Mouse (Mus musculus): Measurements from ENCODE around the gene Rgs7. TPM values are rescaled to one million over a fixed set of nuclear protein-coding genes. Genes with fewer than 3 reads are reported as not detected.

The Rgs7 gene
- not detected in 4 replicates for total RNA-seq (2023)

DNA sequence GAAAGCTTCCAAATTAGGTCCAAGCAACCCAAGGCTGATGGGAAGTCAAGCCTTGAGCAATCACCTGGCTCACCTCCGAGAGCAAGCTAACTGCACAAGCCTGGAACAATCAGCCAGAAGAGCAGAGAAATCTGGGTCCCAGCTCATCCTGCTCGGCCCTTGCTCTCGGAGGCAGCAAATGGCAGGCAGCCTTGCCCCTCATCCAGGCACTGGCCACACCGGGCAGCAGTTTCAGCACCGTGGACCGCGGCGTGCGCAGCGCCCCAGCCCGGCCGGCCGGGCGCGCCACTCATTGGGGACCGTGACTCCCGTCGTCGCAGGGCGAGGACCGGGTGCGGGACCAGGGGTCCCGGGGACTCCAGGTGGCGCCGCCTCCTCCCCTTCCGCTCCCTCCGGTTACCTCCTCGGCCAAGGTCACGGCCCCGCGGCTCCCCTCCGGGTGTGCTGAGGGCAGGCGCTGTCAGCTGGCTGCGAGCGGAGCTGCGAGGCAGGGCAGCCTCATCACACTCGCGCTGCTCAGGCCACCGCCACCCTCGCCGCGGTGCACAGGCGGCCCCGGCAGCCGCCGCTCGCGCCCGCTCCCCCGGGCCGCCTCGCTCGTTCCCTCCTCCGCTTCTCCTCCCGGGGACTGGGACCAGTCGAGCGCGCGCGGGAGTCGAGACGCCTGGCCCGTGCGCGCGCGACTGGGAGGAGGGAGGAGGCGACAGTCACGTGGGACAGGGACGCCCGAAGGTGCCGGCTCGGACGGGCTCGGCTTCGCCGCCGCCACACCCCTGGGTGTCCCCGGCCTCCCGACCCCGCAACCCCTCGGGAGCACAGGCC is at the start of gene Rgs7:
TSS of gene Rgs7 (minus strand) at position 640 of the 822 bp plus-strand sequence.

Other genes with a start within 250 kb of the Rgs7 start
- 106 to 120 TPM (median 113 TPM) in 4 replicates for gene Kmo, start 127.9 kb upstream of the Rgs7 start, total RNA-seq (2023)
- 45.6 to 61.2 TPM (median 60.6 TPM) in 4 replicates for gene Fh1, start 133.1 kb upstream of the Rgs7 start, total RNA-seq (2023)
- 1.7 to 3.3 TPM (median 2.1 TPM) in 4 replicates for gene Opn3, start 200.3 kb upstream of the Rgs7 start, total RNA-seq (2023)
- gene Chml, start 200.4 kb upstream of the Rgs7 start, total RNA-seq (2023) = 7.3 to 10.5 TPM (median 9.5 TPM) in 4 replicates
- gene Wdr64, start 206.1 kb upstream of the Rgs7 start, total RNA-seq (2023) = not detected in 4 replicates

All from B cell, adult 62 days (primary cell).